Mouse (Mus musculus) MEL (cell line): ENCODE measurements at regions not wholly inside any gene's neighbourhood (a gene's known extent, or its start where the extent isn't known, plus 50 kb on each side); places are given as distances from the start of the nearest gene placed in this dataset.

Experiments
- CHD2 ChIP-seq: IDR thresholded peaks from 2 replicates; pipeline ENCODE4 v1.6.1; 2011; ENCODE audit warnings: low read length, improper control_type of control experiment
- GATA1 ChIP-seq: IDR thresholded peaks from 2 replicates; pipeline ENCODE4 v1.6.1; 2011; ENCODE audit warnings: low read depth, low read length, improper control_type of control experiment
- POLR2A ChIP-seq, 2 experiments: IDR thresholded peaks; 2 replicates each; pipeline ENCODE4 v1.6.1; 2011 to 2012; ENCODE audit warnings: low read length in 2 of 2, mild to moderate bottlenecking in 2 of 2, control low read depth in 1 of 2, improper control_type of control experiment in 1 of 2, low read depth in 1 of 2, moderate library complexity in 1 of 2; ENCODE audit not compliant: control insufficient read depth in 1 of 2, insufficient read depth in 1 of 2, poor library complexity in 1 of 2
- RCOR1 ChIP-seq: IDR thresholded peaks from 2 replicates; pipeline ENCODE4 v1.6.1; 2012; ENCODE audit warnings: low read depth, mild to moderate bottlenecking, inconsistent platforms, low read length, improper control_type of control experiment

DNA sequence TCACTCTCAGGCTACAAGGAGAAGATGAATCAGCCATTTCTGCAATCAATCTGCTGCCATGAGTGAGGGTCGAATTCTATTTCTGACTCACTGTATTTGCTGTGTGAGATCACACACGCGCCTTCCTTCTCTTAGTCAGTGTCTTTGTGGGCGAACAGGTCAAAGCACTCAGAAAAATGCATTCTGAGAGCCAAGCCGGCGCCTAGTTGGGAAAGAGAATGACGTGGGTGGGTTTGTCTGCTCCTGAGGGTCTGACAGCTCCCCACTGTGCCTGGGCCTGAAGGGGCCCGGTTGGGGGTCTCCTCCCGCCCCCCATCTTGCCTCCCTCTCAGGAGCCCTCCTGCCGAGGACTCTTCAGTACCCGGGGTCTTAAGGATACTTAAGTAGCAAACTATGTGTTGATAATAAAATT, 143.3 kb upstream of the Mvb12b start:
- TF ChIP-seq RCOR1: no peak
- TF ChIP-seq POLR2A (IDR thresholded peaks at IDR 0.05; ENCODE audit: control insufficient read depth in 1 of 2, insufficient read depth in 1 of 2, low read depth in 1 of 2, low read length in 2 of 2, poor library complexity in 1 of 2): no peak
- no peak for TF ChIP-seq GATA1
- no peak for TF ChIP-seq CHD2
